Mouse (Mus musculus) layer of hippocampus, postnatal 14 days (tissue): Measurements from ENCODE around the gene Il15ra. TPM values are rescaled to one million over a fixed set of nuclear protein-coding genes. Genes with fewer than 3 reads are reported as not detected.
"Not testable (repeated sequence)": the region's sequence is repeated elsewhere in the genome, so short reads cannot be mapped to it uniquely, and the experiment has no call there.

Source experiments
- DNase-seq, 2 experiments: peaks; one replicate each; pipeline ENCODE4 v3.0.0; 2021 to 2022; ENCODE audit warnings: low spot score in 2 of 2, mixed read lengths in 1 of 2
- total RNA-seq, 2 experiments: library from RNA; stranded (reverse); gene quantifications; 2 replicates each; pipeline ENCODE4 v1.2.3; 2021

Il15ra gene
- total RNA-seq, 2 experiments from 2014 or later, result 4.9 to 6.7 TPM

DNA sequence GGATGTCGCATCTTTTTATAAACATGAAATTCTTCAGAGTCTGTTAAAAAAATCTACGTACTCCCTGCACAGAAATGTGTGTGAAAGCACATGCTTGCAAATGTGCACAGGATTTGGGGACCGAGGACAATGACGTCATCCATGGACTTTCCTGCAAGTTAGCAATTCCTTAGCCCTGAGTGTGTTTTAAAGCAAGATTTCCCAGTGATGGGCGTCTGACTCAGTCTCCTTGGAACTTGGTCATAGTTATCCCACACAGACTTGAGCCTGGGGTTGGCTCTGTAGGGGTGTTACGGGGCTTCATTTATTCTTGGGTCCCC lies 1.6 kb downstream of the Il15ra start:
- no peak for DNase-seq

GRCm38 (mm10) chr2:11708538-11708937 lies 3.4 kb downstream of the Il15ra start:
- peak in 1 of 2 experiments; percentile 20 for DNase-seq

DNA sequence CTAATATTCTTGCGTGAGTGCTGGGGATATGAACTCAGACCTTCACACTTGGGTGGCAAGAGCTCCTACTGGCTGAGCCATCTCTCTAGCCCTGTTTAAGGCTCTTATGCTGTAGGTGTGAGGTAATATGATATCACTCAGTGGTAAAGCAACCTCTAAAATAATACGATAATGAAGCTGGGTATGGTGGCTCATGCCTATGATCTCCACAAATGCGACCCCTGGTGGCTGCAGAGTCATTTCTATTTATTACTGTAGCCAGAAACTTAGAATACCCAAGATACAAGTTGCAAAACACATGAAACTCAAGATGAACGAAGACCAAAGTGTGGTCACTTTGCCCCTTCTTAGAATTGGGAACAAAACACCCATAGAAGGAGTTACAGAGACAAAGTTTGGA lies 5.0 kb downstream of the Il15ra start:
- not testable (repeated sequence) for DNase-seq

DNA sequence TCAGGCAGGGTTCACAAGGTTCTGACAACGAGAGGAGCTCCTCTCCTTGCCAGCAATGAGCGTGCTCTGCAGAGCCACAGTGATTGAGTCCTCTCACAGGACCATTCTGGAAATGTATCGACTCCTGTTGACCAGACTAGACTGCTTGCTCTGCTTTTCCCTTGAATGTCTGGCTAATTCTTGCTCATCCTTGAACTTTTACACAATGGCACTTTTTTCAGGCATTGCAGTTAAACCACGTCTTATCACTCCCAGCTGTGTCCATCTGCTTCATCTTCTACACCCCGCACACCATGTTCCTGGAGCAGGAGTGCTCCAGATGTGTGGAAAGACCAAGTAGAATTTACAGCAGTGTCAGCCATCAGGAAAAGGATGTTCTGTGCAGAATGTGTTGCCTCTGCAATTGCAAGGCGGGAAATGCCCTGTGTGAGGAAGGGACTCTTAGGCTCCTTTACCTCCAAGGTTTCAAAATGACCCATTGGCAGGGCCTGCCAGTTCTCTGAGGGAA lies 7.4 kb downstream of the Il15ra start:
- no peak for DNase-seq

GRCm38 (mm10) chr2:11713021-11713420 lies 7.9 kb downstream of the Il15ra start:
- no peak for DNase-seq

GRCm38 (mm10) chr2:11714535-11714934 lies 9.4 kb downstream of the Il15ra start:
- peak in 1 of 2 experiments; percentile 34 for DNase-seq

- DNase-seq, result no peak
Observed at GRCm38 (mm10) chr2:11718573-11718972, 13.5 kb downstream of the Il15ra start.

DNA sequence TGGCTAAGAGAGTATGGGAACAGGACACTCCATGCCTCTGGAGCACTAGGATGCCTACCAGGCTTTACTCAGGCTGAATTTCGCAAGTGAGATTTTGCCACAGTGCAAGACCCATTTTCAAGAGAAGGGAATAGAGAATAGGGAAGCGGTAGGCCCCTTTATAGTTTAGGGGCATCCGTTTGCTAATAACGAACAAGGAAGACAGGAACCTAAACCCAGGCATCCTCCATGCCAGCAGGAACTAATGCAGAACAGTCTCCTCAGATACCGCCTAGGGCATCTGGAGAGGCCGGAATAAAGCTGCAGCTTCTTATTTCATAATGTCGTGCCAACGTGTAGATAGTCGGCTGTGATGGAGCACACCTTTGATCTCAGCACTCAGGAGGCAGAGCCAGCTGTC lies 17.5 kb downstream of the Il15ra start:
- DNase-seq, result no peak

GRCm38 (mm10) chr2:11727574-11727973 lies 22.5 kb downstream of the Il15ra start:
- no peak for DNase-seq

DNA sequence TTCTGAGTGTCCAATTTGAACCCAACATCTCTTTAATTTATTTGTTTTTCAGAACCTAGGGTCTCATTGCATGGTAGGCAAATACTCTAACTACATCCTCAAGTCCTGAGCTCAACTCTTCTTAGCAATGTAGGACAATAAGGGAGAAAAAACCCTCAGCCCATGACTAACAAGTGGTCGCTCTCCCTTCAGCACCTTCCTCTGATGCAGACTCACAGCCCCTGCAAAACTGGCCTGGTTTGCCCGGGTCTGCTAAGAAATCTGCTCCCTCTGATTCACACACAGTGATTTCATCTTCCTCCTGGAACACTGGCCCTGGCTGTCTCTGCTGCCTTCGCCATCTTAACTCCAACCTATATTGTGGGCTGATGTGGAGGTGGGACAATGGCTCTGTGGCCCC lies 24.0 kb downstream of the Il15ra start:
- DNase-seq, result no peak

GRCm38 (mm10) chr2:11732978-11733377 lies 27.9 kb downstream of the Il15ra start:
- DNase-seq, result no peak

DNA sequence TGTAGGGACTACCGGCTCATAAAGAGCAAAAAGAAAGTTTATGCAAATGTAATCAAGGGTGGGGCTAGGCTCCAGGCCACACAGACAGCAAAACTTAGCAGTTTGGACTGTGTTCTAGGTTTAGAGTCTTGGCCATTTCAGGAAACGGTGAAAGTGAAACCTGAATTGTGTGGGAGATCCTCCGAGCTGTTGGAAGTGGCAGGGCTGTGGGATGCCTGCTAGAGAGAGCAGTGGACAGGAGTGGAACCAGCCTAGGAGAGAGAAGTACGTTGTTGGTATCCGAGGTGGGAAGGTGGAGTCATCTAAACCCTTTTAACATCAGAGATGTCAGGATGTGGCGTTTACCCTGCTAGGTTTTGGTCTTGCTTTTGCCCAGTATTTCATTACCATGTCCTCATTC lies 30.8 kb downstream of the Il15ra start:
- no peak for DNase-seq

DNA sequence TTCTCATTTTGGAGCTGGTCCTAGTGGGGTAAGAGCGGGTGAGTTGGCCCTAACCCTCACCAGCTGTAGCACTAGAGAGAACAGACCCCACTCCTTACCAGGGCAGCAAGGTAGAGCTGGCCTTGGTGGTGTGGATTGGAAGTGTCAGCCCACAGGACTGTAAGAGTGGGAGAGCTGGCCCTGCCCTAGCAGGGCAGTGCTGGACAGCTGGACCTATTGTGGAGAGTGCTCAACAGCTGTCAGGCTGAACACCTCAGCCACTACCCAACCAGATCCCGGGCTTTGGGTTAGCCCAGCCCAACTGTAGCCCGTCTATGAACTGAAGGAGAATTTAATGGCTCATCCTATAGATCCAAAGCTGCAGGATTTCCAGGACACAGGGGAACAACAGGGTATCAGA lies 33.7 kb downstream of the Il15ra start:
- DNase-seq, result no peak

DNA sequence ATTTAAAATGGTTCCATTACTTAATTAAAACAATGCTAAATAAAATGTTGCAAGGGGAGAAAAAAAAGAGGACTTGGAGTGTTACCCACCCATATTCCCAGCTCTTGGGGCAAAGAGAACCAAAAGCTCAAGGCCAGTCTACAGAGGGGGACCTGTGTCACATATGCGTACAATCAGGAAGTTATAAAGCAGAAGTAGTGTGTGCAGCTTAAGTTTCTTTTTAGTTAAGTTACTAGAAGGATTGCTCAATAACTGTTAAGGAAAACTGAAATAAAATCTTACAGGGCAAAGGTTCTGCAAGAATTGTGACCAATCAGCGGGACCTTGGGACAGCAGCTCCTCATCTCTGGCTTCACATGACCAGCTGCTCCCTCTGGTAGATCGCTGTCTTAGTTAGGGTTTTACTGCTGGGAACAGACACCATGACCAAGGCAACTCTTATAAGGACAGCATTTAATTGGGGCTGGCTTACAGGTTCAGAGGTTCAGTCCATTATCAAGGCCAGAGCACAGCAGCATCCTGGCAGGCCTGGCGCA lies 34.5 kb downstream of the Il15ra start:
- no peak for DNase-seq

GRCm38 (mm10) chr2:11762541-11762940 lies 57.5 kb downstream of the Il15ra start:
- DNase-seq, result no peak

- DNase-seq, result peak; percentile 54 to 68
Observed at GRCm38 (mm10) chr2:11765694-11766093, 60.6 kb downstream of the Il15ra start.

- no peak for DNase-seq
Observed at GRCm38 (mm10) chr2:11766485-11767160, 61.5 kb downstream of the Il15ra start.

- DNase-seq, result peak in 1 of 2 experiments; percentile 33
Observed at GRCm38 (mm10) chr2:11767161-11767545, 62.1 kb downstream of the Il15ra start.

- no peak for DNase-seq
Observed at GRCm38 (mm10) chr2:11771701-11772100, 66.6 kb downstream of the Il15ra start.

DNA sequence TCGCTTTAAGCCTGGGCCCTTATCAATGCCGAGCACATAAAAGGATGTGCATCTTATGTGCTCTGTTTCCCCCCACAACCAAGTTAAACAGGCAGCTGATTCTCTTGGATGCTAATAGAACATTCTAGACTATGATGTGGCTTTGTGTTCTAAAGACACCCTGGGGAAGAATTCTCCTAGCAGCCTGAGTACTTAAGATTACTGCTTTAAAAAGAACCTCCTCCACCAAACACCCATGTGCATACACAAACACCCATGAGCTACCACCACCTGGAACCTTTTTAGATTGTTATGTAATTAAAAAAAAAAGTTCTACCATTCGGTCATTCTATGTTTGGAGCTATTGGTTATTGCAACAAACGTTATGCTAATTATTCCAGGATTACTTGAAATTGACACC lies 67.3 kb downstream of the Il15ra start:
- no peak for DNase-seq

GRCm38 (mm10) chr2:11774426-11774825 lies 69.3 kb downstream of the Il15ra start:
- no peak for DNase-seq

DNA sequence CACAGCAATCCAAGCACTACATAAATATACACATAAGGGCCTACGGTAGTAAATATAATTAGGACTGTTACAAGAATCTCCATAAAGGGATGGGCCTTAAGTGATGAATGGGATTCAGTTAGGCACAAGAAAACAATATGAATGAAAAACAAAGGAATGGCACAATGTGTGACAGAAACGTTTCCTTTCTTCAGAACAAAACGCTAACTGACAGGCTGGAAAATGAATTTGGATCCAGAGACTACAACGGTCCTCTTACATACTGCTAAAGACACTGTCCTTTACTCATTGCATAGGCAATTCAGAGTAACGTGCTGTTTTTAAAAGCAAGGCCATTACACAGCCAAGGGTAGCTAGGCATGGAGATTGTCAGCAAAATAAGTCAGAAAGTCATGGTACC lies 70.0 kb downstream of the Il15ra start:
- no peak for DNase-seq

DNA sequence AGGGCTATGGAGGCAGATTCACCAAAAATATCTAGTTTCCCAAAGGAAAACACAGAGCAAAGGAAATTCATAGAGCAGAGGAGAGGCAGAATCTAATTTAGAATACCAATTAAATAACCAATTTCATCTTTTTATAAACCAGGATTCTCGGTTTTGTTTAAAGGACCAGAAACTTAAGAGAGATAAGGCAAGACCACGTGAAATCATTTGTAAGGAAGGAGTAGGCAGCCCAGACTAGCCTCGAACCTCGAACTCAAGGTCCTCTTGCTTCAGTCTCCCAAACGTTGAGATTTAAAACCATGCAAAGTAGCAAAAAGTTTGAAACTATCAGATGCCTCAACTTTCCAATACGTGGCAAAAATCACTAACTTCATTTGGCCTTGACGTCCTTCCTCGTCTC lies 71.3 kb downstream of the Il15ra start:
- DNase-seq, result no peak
